8 mouse cellular contexts compared by ENCODE assay signal in the genomic region with DNA sequence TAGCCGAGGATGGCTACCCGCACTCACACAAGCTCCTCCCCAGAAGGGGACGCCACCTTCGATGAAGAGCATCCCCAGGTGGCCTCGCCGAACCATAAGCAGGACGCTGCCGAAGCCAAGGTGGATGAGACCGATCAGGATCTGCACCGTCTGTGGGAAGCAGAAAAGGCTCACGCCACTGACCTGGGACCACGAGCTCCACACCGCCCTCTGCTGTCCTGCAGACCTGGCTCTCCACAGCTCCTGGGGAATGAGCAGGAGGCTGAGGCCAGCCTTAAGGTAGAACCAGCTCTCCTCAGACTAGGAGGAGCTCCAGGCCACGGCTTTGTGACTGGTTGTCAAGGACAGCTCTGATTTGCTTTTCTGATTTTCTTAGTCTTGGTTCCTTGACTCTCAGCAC. TPM values are rescaled to one million over a fixed set of nuclear protein-coding genes. Genes with fewer than 3 reads are reported as not detected.
DNase-seq lines count a peak whose midpoint lies in the region; ATAC-seq lines count a peak whose summit lies in the region.

No protein-coding gene starts in this region.

- no peaks in the 10 kb centered on the region for H3K36me3 ChIP-seq in heart, embryonic 12.5 days
- H3K36me3 ChIP-seq in midbrain, embryonic 12.5 days = no peaks in the 10 kb centered on the region

- H3K4me1 ChIP-seq in heart, embryonic 12.5 days (replicated peaks) = peaks cover 13% of the 10 kb centered on the region; the same call in 1 of the 2 replicates
- peaks cover 7% of the 10 kb centered on the region for H3K4me1 ChIP-seq in midbrain, embryonic 12.5 days

- peak; percentile 65 for DNase-seq in adrenal gland, adult 2 months
- no peak for DNase-seq in adrenal gland, adult 8-10 months
- DNase-seq in urinary bladder, postnatal 36 days (ENCODE audit: low spot score in 2 of 2) = peak; percentile 15 to 32
- DNase-seq in urinary bladder, adult 2 months (ENCODE audit: low spot score) = no peak
- DNase-seq in kidney, postnatal 36 days = peak; percentile 31 to 82
- no peak for DNase-seq in frontal cortex, postnatal 25 days (ENCODE audit: low spot score in 2 of 2)

- H3K27ac ChIP-seq in heart, embryonic 12.5 days (ENCODE audit: poor library complexity, severe bottlenecking) = no peak overlapping the region
- no peak overlapping the region for H3K27ac ChIP-seq in midbrain, embryonic 12.5 days (replicated peaks)

- no peaks in the 10 kb centered on the region; the same call in 1 of the 2 replicates for H3K27me3 ChIP-seq in heart, embryonic 12.5 days (replicated peaks)
- no peaks in the 10 kb centered on the region for H3K27me3 ChIP-seq in midbrain, embryonic 12.5 days

- 23% methylated on average over 14 of the region's 14 CpGs for WGBS in heart, embryonic 12.5 days
- 21% methylated on average over 14 of the region's 14 CpGs for WGBS in midbrain, embryonic 12.5 days

- H3K9me3 ChIP-seq in heart, embryonic 12.5 days (replicated peaks) = no peaks in the 10 kb centered on the region
- H3K9me3 ChIP-seq in midbrain, embryonic 12.5 days = no peaks in the 10 kb centered on the region

- no peak for ATAC-seq in heart, embryonic 12.5 days (ENCODE audit: insufficient number of reproducible peaks, low FRiP score)
- ATAC-seq in midbrain, embryonic 12.5 days (ENCODE audit: low FRiP score, low read depth) = no peak

- H3K4me2 ChIP-seq in heart, embryonic 12.5 days = peak overlapping the region; percentile 57
- peak overlapping the region; percentile 23 for H3K4me2 ChIP-seq in midbrain, embryonic 12.5 days (replicated peaks)

- no peak overlapping the region for H3K9ac ChIP-seq in heart, embryonic 12.5 days
- H3K9ac ChIP-seq in midbrain, embryonic 12.5 days (replicated peaks) = no peak overlapping the region

- no peak overlapping the region for H3K4me3 ChIP-seq in heart, embryonic 12.5 days
- H3K4me3 ChIP-seq in midbrain, embryonic 12.5 days = 0 out of 2 replicates have a peak overlapping the region, but pooled peaks have one; percentile 12

RNA-seq across cellular contexts. Expression of gene Ms4a10, which starts 8.7 kb away (rescaled TPM):
- total RNA-seq in adrenal gland, adult 2 months (2021) = 10 to 100 TPM in 1 of 2 experiments, 1 to 10 TPM in 1; 1.1 to 75.2 TPM
- polyA plus RNA-seq in adrenal gland, adult 2 months (2012; rRNA removed) = 15.4 and 35.0 TPM in 2 replicates
- total RNA-seq in adrenal gland, adult 8-10 months (2022) = 10 to 100 TPM in 2 of 4 experiments, 1 to 10 TPM in 1, not detected in 1; 1.1 to 60.0 (median 24.4) TPM
- polyA plus RNA-seq in urinary bladder, adult 2 months (2012; rRNA removed) = 0.06 TPM in 1 of 2 replicates, not detected in the other
- not detected in 2 replicates for polyA plus RNA-seq in heart, embryonic 12.5 days (2016; fragmentation: Nextera tagmentation; extraction: Ambion mirVana)
- polyA plus RNA-seq in midbrain, embryonic 12.5 days (2016; fragmentation: Nextera tagmentation; extraction: Ambion mirVana) = not detected in 2 replicates

RNA-seq across cellular contexts. Expression of gene Ms4a15, which starts 9.9 kb away (rescaled TPM):
- not detected for total RNA-seq in adrenal gland, adult 2 months (2021)
- polyA plus RNA-seq in adrenal gland, adult 2 months (2012; rRNA removed) = not detected in 2 replicates
- not detected for total RNA-seq in adrenal gland, adult 8-10 months (2022)
- polyA plus RNA-seq in urinary bladder, adult 2 months (2012; rRNA removed) = not detected in 2 replicates
- not detected in 2 replicates for polyA plus RNA-seq in heart, embryonic 12.5 days (2016; fragmentation: Nextera tagmentation; extraction: Ambion mirVana)
- not detected in 2 replicates for polyA plus RNA-seq in midbrain, embryonic 12.5 days (2016; fragmentation: Nextera tagmentation; extraction: Ambion mirVana)

RNA-seq across cellular contexts. Expression of gene Ccdc86, which starts 34.1 kb away (rescaled TPM):
- 10 to 100 TPM; 12.8 to 21.4 TPM for total RNA-seq in adrenal gland, adult 2 months (2021)
- polyA plus RNA-seq in adrenal gland, adult 2 months (2012; rRNA removed) = 14.2 and 17.1 TPM in 2 replicates
- 10 to 100 TPM; 13.6 to 20.2 (median 17.0) TPM for total RNA-seq in adrenal gland, adult 8-10 months (2022)
- 7.3 and 7.9 TPM in 2 replicates for polyA plus RNA-seq in urinary bladder, adult 2 months (2012; rRNA removed)
- 20.1 and 21.6 TPM in 2 replicates for polyA plus RNA-seq in heart, embryonic 12.5 days (2016; fragmentation: Nextera tagmentation; extraction: Ambion mirVana)
- 21.6 and 23.7 TPM in 2 replicates for polyA plus RNA-seq in midbrain, embryonic 12.5 days (2016; fragmentation: Nextera tagmentation; extraction: Ambion mirVana)

RNA-seq across cellular contexts. Expression of gene Ms4a18, which starts 34.7 kb away (rescaled TPM):
- total RNA-seq in adrenal gland, adult 2 months (2021) = not detected
- not detected in 2 replicates for polyA plus RNA-seq in adrenal gland, adult 2 months (2012; rRNA removed)
- total RNA-seq in adrenal gland, adult 8-10 months (2022) = not detected
- not detected in 2 replicates for polyA plus RNA-seq in urinary bladder, adult 2 months (2012; rRNA removed)
- polyA plus RNA-seq in heart, embryonic 12.5 days (2016; fragmentation: Nextera tagmentation; extraction: Ambion mirVana) = not detected in 2 replicates
- polyA plus RNA-seq in midbrain, embryonic 12.5 days (2016; fragmentation: Nextera tagmentation; extraction: Ambion mirVana) = not detected in 2 replicates

RNA-seq across cellular contexts. Expression of gene Ptgdr2, which starts 46.2 kb away (rescaled TPM):
- total RNA-seq in adrenal gland, adult 2 months (2021) = under 1 TPM in 1 of 2 experiments, not detected in 1; 0.10 TPM
- 0.04 and 0.26 TPM in 2 replicates for polyA plus RNA-seq in adrenal gland, adult 2 months (2012; rRNA removed)
- total RNA-seq in adrenal gland, adult 8-10 months (2022) = under 1 TPM in 3 of 4 experiments, not detected in 1; 0.09 to 0.27 (median 0.24) TPM
- 0.06 TPM in 2 replicates for polyA plus RNA-seq in urinary bladder, adult 2 months (2012; rRNA removed)
- 0.09 TPM in 1 of 2 replicates, not detected in the other for polyA plus RNA-seq in heart, embryonic 12.5 days (2016; fragmentation: Nextera tagmentation; extraction: Ambion mirVana)
- polyA plus RNA-seq in midbrain, embryonic 12.5 days (2016; fragmentation: Nextera tagmentation; extraction: Ambion mirVana) = 0.09 and 0.12 TPM in 2 replicates

Comparison
In these comparisons a context has a peak if more than half of its experiments do, and no peak if none do; other contexts are left out.
1. DNase-seq: peak in adrenal gland, adult 2 months (single experiment), urinary bladder, postnatal 36 days (2 of 2) and kidney, postnatal 36 days (2 of 2); none in adrenal gland, adult 8-10 months (single experiment), urinary bladder, adult 2 months (single experiment) and frontal cortex, postnatal 25 days (0 of 2).
2. RNA of gene Ms4a10, which starts 8.7 kb away (polyA plus RNA-seq): 15.4 to 35.0 TPM in adrenal gland, adult 2 months; not detected in midbrain, embryonic 12.5 days, 0.06 TPM in urinary bladder, adult 2 months and not detected in heart, embryonic 12.5 days; every median in the first group is over 10 times any median in the second.